Mouse (Mus musculus) CH12.LX (cell line): ENCODE measurements around the gene Dleu7. TPM values are rescaled to one million over a fixed set of nuclear protein-coding genes. Genes with fewer than 3 reads are reported as not detected.

Source experiments
- DNase-seq: peaks from one replicate; pipeline ENCODE4 v3.0.0-alpha.2; 2013; ENCODE audit errors: extremely low read depth
- H3K27ac ChIP-seq: 2 replicates; pipeline ENCODE4 v1.5.1; 2012; ENCODE audit warnings: low read depth, mild to moderate bottlenecking, control low read depth, moderate library complexity; ENCODE audit not compliant: insufficient read depth
- H3K27me3 ChIP-seq: replicated peaks from 2 replicates; pipeline ENCODE3; 2012; ENCODE audit warnings: inconsistent platforms
- H3K36me3 ChIP-seq, 2 experiments: replicated peaks in 1 of 2; 2 replicates each; pipeline versions ENCODE3 to v1.6.1; 2012; ENCODE audit warnings: inconsistent platforms in 1 of 2, low read length in 1 of 2, mild to moderate bottlenecking in 1 of 2, mixed read lengths in 1 of 2, moderate library complexity in 1 of 2; ENCODE audit not compliant: control insufficient read depth in 1 of 2, insufficient read depth in 1 of 2
- H3K4me1 ChIP-seq, 2 experiments: 2 replicates each; pipeline ENCODE4 v1.6.1; 2012; ENCODE audit warnings: inconsistent platforms in 1 of 2, moderate library complexity in 1 of 2; ENCODE audit not compliant: insufficient read depth in 2 of 2, control insufficient read depth in 1 of 2
- H3K4me2 ChIP-seq: 2 replicates; pipeline ENCODE4 v1.6.1; 2012; ENCODE audit warnings: low read depth, mild to moderate bottlenecking, control low read depth; ENCODE audit not compliant: poor library complexity, insufficient read depth, severe bottlenecking
- H3K4me3 ChIP-seq, 3 experiments: fragments of 150-350 bp in 1 of 3; sonication (generic) in 1 of 3; replicated peaks in 1 of 3; 2 replicates each; pipeline versions ENCODE3 to v1.5.1; 2011 to 2012; ENCODE audit warnings: low read depth in 2 of 3, low read length in 2 of 3, mild to moderate bottlenecking in 2 of 3, moderate library complexity in 2 of 3, control low read depth in 1 of 3, improper control_type of control experiment in 1 of 3, inconsistent platforms in 1 of 3, mixed read lengths in 1 of 3; ENCODE audit not compliant: poor library complexity in 1 of 3
- H3K79me2 ChIP-seq: replicated peaks from 2 replicates; pipeline ENCODE4 v1.6.1; 2012; ENCODE audit warnings: mild to moderate bottlenecking, moderate library complexity; ENCODE audit not compliant: control insufficient read depth, poor library complexity, insufficient read depth, severe bottlenecking; ENCODE audit errors: extremely low read depth
- H3K9ac ChIP-seq: 2 replicates; pipeline ENCODE4 v1.6.1; 2012; ENCODE audit warnings: low read depth, mild to moderate bottlenecking, control low read depth, moderate library complexity; ENCODE audit not compliant: insufficient read depth
- H3K9me3 ChIP-seq: replicated peaks from 2 replicates; pipeline ENCODE3; 2012; ENCODE audit warnings: low read length, inconsistent platforms, mixed read lengths
- BHLHE40 ChIP-seq: IDR thresholded peaks from 2 replicates; pipeline ENCODE4 v1.6.1; 2011; ENCODE audit warnings: mild to moderate bottlenecking, low read depth, low read length, improper control_type of control experiment
- CHD2 ChIP-seq: IDR thresholded peaks from 2 replicates; pipeline ENCODE4 v1.6.1; 2011; ENCODE audit warnings: low read length, improper control_type of control experiment
- CTCF ChIP-seq, 2 experiments: IDR thresholded peaks in 1 of 2; conservative IDR thresholded peaks in 1 of 2; 2 replicates each; pipeline ENCODE4 v1.5.1; 2011 to 2012; ENCODE audit warnings: low read depth in 2 of 2, low read length in 2 of 2, improper control_type of control experiment in 1 of 2, inconsistent platforms in 1 of 2, mild to moderate bottlenecking in 1 of 2, moderate library complexity in 1 of 2
- HCFC1 ChIP-seq: IDR thresholded peaks from 2 replicates; pipeline ENCODE4 v1.6.1; 2012; ENCODE audit warnings: low read depth, mild to moderate bottlenecking, inconsistent platforms, low read length, improper control_type of control experiment
- JUND ChIP-seq: conservative IDR thresholded peaks from 2 replicates; pipeline ENCODE4 v1.6.1; 2011; ENCODE audit warnings: low read depth, low read length, improper control_type of control experiment
- KAT2A ChIP-seq: IDR thresholded peaks from 2 replicates; pipeline ENCODE4 v1.6.1; 2012; ENCODE audit warnings: low read length, improper control_type of control experiment, inconsistent platforms; ENCODE audit not compliant: insufficient replicate concordance
- MAZ ChIP-seq: IDR thresholded peaks from 2 replicates; pipeline ENCODE4 v1.6.1; 2012; ENCODE audit warnings: low read depth, mild to moderate bottlenecking, inconsistent platforms, low read length, improper control_type of control experiment, moderate library complexity
- MEF2A ChIP-seq: IDR thresholded peaks from 2 replicates; pipeline ENCODE4 v1.6.1; 2014; ENCODE audit warnings: low read depth, mild to moderate bottlenecking, inconsistent platforms, low read length, improper control_type of control experiment, borderline replicate concordance
- PAX5 ChIP-seq: IDR thresholded peaks from 2 replicates; pipeline ENCODE4 v1.6.1; 2012; ENCODE audit warnings: low read length, inconsistent platforms, mixed read lengths
- POLR2A ChIP-seq: IDR thresholded peaks from 2 replicates; pipeline ENCODE4 v1.6.1; 2011; ENCODE audit warnings: low read depth, mild to moderate bottlenecking, improper control_type of control experiment, low read length
- POLR2AphosphoS2 ChIP-seq: IDR thresholded peaks from 2 replicates; pipeline ENCODE4 v1.6.1; 2011; ENCODE audit warnings: low read depth, low read length, improper control_type of control experiment
- RAD21 ChIP-seq: IDR thresholded peaks from 2 replicates; pipeline ENCODE4 v1.6.1; 2011; ENCODE audit warnings: low read depth, mild to moderate bottlenecking, low read length, improper control_type of control experiment, moderate library complexity
- SIN3A ChIP-seq: IDR thresholded peaks from 2 replicates; pipeline ENCODE4 v1.6.1; 2012; ENCODE audit warnings: low read length, improper control_type of control experiment, inconsistent platforms
- SMC3 ChIP-seq: IDR thresholded peaks from 2 replicates; pipeline ENCODE4 v1.6.1; 2011; ENCODE audit warnings: low read depth, low read length, improper control_type of control experiment
- TBP ChIP-seq: conservative IDR thresholded peaks from 2 replicates; pipeline ENCODE4 v1.6.1; 2011; ENCODE audit warnings: low read depth, low read length, improper control_type of control experiment
- TCF12 ChIP-seq: IDR thresholded peaks from 2 replicates; pipeline ENCODE4 v1.6.1; 2014; ENCODE audit warnings: low read depth, mild to moderate bottlenecking, inconsistent platforms, low read length, improper control_type of control experiment
- UBTF ChIP-seq: IDR thresholded peaks from 2 replicates; pipeline ENCODE4 v1.6.1; 2012; ENCODE audit warnings: low read depth, mild to moderate bottlenecking, inconsistent platforms, low read length, improper control_type of control experiment, moderate library complexity
- USF2 ChIP-seq: conservative IDR thresholded peaks from 2 replicates; pipeline ENCODE4 v1.6.1; 2011; ENCODE audit warnings: low read depth, low read length, improper control_type of control experiment
- ZC3H11A ChIP-seq: IDR thresholded peaks from 2 replicates; pipeline ENCODE4 v1.6.1; 2012; ENCODE audit warnings: low read depth, mild to moderate bottlenecking, inconsistent platforms, low read length, improper control_type of control experiment
- ZMIZ1 ChIP-seq: IDR thresholded peaks from 2 replicates; pipeline ENCODE4 v1.6.1; 2012; ENCODE audit warnings: low read depth, mild to moderate bottlenecking, inconsistent platforms, low read length, improper control_type of control experiment
- dilution Hi-C: fragments of 300-500 bp; cut with MboI; formaldehyde crosslinking; loops from 2 replicates; pipeline ENCODE4 v1.14.3; 2020; ENCODE audit warnings: low sequenced_read_pairs; ENCODE audit not compliant: extremely low pct_unique_long_range_greater_than_20kb, extremely low pct_ligation_motif_present
- in situ Hi-C: fragments of 300-500 bp; cut with MboI; formaldehyde crosslinking; loops from 3 replicates; pipeline ENCODE4 v1.14.3; 2019; ENCODE audit warnings: low sequenced_read_pairs, low pct_ligation_motif_present, low pct_unique_long_range_greater_than_20kb, mixed read lengths
- polyA plus RNA-seq: library from polyadenylated mRNA; unstranded; fragments of >175 nt; gene quantifications from 2 replicates; pipeline ENCODE4 v1.2.1, GENCODE M21; 2012; ENCODE audit warnings: low read depth; ENCODE audit not compliant: insufficient read length
- total RNA-seq, 2 experiments: library from RNA; depleted of rRNA; stranded (reverse); fragments of 300-350 nt in 1 of 2; fragments of >200 nt in 1 of 2; gene quantifications; 2 replicates each; pipeline ENCODE4 v1.2.3; 2012 to 2014

Gene Dleu7
- total and polyA plus RNA-seq, 3 experiments, result not detected

DNA sequence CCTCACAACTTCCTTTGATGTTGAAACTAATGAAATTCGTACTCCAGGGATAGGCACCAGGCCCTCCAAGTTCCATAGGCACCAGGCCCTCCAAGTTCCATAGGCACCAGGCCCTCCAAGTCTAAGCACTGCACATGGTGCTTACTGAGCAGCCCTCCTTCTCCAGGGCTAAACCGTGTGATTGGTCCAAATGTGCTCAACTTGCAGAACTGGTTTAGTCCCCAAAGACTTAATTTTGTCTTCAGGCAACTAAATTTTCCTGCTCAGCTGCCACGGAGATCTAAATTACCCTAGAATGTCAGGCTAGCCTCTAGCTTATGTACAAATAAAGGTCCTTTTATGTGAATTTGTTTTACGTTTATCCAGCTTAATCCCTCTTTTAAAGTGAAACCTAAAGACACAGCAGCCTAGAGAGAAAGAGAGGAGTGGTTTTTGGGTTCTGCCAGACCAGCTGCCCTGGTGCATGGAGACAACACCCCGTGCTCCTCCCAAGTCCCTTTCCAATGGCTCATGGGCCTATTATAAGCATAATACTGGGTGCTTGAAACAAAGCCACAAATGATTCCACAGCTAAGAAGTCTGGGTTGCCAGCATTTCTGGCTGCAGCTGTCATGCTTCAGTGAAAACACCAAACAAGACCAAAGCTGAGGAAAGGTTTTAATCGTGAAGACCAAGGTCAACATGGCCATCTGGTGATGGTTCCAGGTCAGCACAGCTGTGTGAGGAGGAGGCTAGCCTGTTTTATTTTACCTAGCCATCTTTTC is 29.9 kb upstream of the Dleu7 start:
- Histone ChIP-seq H3K4me2 (no peak overlapping the region), H3K27ac (no peak overlapping the region), H3K9me3 (no peaks in the 10 kb centered on the region), H3K9ac (no peak overlapping the region), H3K79me2 (no peaks in the 10 kb centered on the region), H3K4me3 (no peak overlapping the region), H3K36me3 (no peaks in the 10 kb centered on the region), H3K27me3 (no peaks in the 10 kb centered on the region), H3K4me1 (no peaks in the 10 kb centered on the region)
- in situ Hi-C loops (no loop called here), dilution Hi-C loops (no loop called here)
- TF ChIP-seq CTCF (conservative IDR thresholded peaks at IDR 0.05 in 1 of 2, IDR thresholded peaks at IDR 0.05 in 1 of 2; ENCODE audit: low read depth in 2 of 2, low read length in 2 of 2) (peak in 1 of 2 experiments; percentile 17; a peak in 2 of 4 replicates), KAT2A (no peak), RAD21 (peak; percentile 23)
- DNase-seq, result no peak

DNA sequence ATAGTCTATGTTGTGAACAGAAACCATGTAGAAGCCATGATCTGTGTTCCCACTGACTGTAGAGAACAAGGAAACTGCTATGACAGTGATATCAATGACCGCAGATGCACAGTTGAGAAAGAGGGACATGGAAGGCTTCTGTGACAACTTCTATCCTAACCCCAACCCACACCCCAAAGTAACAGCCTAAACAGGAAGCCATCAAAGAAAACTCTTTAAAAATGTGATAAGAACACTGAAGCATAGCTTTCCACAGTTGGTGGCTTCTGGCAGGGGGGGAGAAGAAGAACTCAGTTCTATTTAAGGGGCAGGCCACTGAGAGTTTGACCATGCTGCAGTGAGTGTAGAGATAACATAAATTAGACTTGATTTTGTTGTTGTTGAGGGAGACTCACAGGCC is 18.8 kb upstream of the Dleu7 start:
- Histone ChIP-seq H3K4me3 (no peak overlapping the region), H3K79me2 (no peaks in the 10 kb centered on the region), H3K36me3 (no peaks in the 10 kb centered on the region), H3K4me2 (no peak overlapping the region), H3K4me1 (no peaks in the 10 kb centered on the region), H3K9ac (no peak overlapping the region)
- no peak for DNase-seq
- in situ Hi-C loops (no loop called here), dilution Hi-C loops (no loop called here)
- TF ChIP-seq SIN3A (no peak), POLR2A (no peak), RAD21 (no peak), TCF12 (no peak), CHD2 (no peak), POLR2AphosphoS2 (no peak), USF2 (no peak), BHLHE40 (no peak), HCFC1 (no peak), MEF2A (no peak), UBTF (no peak), TBP (no peak), JUND (no peak), PAX5 (no peak), MAZ (no peak), ZMIZ1 (no peak), ZC3H11A (no peak), SMC3 (no peak)
- TF ChIP-seq, all 38 proteins: peak for 0
- Histone ChIP-seq H3K27ac (no peak overlapping the region), H3K9me3 (no peaks in the 10 kb centered on the region), H3K27me3 (no peaks in the 10 kb centered on the region)
